Mouse (Mus musculus) embryonic stem cell, embryonic (primary cell): ENCODE measurements at regions not wholly inside any gene's neighbourhood (a gene's known extent, or its start where the extent isn't known, plus 50 kb on each side); places are given as distances from the start of the nearest gene placed in this dataset.

Experiments
- CTCF ChIA-PET, 4 experiments: fragments of 300-600 bp in 2 of 4; fragments of 350-600 bp in 2 of 4; sonication (Branson Sonifier 250); formaldehyde crosslinking; loops; one replicate each; lab custom pipeline; 2022; ENCODE audit warnings: inconsistent platforms in 2 of 4; lab: Charles Lee
- POLR2A ChIA-PET, 4 experiments: fragments of 300-600 bp in 2 of 4; fragments of 350-600 bp in 2 of 4; sonication (Branson Sonifier 250); formaldehyde crosslinking; loops; one replicate each; lab custom pipeline; 2022; ENCODE audit warnings: antibody characterized with exemption in 4 of 4, inconsistent platforms in 1 of 4; lab: Charles Lee

DNA sequence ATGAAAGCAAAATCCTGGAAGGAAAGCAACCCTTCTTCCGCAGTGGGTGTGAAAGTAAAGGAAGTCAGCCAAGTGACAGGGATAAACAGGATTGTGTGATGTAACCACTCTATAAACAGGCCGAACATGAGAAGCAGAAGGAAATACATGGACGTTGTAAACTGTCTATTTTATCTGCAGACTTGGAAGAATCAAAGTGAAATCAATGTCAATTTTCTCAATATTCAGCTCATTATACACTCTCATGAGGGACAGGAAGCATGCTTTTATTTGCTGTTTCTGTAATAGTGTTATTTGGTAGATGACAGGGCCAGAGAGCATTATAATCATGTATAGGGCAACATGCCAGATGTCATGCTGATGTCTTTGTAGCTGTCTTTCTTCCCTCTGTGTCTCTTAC, 443.5 kb upstream of the A1bg start:
- POLR2A ChIA-PET: no interaction called here
- CTCF ChIA-PET: interaction anchor here in 1 of 4 experiments (0.7 kb wide), 1 partner anchor 209 kb away, joined by 3 read pairs; no protein-coding TSS in a partner anchor

DNA sequence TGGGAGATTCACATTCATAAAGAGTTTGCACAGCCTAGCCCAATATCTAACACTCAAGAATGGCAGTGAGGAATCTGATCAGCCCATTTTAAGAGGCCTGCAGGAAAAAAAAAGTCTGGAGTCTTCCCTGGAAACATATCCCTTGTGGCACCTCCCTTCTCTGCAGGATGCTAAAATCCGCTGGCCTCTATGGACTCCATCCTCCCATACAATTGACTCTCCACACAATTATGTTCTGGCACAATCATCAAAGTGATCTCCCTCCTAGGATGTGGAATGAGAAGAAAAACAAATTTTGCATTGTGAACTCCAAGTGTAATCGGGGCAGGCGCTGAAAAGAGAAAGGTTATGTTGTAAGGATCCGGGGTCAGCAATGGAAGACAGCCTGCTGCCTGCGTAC, 442.7 kb upstream of the A1bg start:
- ChIA-PET POLR2A (no interaction called here), CTCF (no interaction called here)

DNA sequence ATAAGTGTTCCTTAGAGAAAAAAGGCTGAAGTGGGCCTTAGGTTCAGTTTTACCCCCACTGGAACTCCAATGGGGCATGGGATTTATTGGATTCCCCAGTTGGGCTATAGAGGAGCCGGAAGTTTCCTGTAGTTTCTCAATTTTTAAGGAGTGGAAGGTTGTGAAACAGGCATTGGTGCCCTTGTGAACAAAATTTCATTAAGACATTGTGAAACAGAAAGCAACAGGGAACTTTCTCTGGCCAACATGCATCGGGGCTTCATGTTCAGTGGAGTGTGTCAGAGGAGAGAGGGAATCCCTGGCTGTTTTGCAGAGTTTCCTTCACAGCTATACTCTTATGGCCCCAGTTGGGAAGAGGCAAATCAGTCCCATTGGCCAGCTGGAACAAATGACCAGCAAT, 441.6 kb upstream of the A1bg start:
- POLR2A ChIA-PET: no interaction called here
- CTCF ChIA-PET: no interaction called here

DNA sequence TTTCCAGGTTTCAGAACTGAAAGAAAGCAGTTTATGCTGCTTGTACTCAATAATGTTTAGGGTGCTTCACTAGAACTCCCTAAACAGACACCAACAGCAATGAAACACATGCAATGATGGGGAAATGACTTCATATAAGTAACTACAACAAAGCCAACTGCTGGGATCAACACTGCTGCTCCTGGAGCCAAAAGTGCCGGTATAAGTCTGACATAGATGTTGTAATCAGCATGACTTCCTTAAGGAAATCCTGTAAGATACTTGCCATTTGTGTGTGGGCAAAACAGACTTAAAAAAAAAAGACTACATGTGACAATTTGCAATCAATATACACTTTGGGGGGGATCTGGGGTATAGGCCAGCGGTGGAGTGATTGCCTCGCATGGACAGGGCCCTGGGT, 438.4 kb upstream of the A1bg start:
- ChIA-PET POLR2A (no interaction called here), CTCF (no interaction called here)

DNA sequence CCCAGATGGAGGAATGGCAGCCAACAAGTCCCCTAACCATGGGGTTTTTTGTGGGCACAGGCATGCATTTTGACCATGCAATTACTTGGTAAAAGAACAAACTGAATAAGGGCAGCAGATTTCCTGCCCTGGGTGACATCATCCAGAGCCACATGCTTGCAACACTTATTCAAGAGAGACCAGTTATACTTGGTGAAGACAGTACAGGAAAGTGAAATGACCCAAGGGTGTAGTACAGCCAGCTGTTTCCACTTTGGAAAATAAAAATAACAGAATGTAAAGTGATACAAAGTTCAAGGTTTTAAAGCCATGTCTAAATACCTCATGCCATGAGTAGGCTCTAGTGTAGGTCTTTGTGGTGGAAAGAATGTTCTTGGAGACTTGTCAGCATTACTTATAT, 432.5 kb upstream of the A1bg start:
- ChIA-PET POLR2A (no interaction called here), CTCF (no interaction called here)

DNA sequence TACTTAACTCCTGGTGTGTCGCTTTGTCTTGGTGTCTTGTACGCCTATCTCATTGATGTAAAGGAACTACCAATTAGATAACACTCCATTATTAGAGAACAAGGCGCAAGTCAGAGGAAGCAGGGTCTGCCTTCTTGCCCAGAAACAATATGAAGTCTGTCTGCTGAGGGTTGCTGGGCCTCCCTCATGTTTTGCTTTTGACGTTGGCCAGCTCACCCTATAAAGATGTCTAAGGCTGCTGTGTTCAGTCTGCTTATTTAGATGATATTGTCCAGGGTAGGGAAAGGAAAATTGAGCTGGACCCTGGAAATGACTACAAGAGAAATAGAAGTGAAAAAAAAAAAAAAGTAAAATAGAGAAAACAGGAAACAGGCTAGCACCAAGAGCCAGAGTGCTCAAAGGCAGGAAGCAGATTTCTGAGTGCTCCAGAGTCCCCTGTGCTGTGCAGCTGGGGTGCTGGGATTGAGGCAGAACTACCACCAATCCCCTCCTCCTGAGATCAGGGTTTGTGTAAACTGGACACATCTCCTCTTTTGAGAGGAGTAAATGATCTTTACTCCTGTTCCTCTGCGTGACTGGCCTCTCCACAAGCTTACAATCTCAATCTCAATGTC, 429.0 kb upstream of the A1bg start:
- POLR2A ChIA-PET: no interaction called here

DNA sequence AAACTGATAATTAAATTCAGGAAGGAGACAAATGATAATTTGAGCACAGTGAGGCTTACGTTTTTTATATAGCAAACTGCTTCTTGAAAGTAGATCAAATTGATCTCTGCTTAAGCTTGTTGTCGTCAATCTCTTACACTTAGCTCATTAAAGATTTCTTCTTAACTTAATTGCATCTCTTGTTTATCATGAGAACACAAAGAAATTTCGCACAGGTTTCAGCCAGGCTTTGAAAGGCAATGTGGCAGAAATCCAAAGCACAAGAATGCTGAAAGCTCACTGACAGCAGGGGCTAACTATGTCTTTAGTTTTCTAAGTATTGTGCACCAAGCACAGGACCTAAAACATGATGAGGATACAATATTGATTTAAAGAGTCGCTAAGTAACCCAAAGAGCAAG, 422.3 kb upstream of the A1bg start:
- POLR2A ChIA-PET: no interaction called here
- CTCF ChIA-PET: interaction anchor here in 1 of 4 experiments (0.6 kb wide), 1 partner anchor 1122 kb away, joined by 6 read pairs; no protein-coding TSS in a partner anchor

More for the DNA sequence above, 429.0 kb upstream of the A1bg start:
- CTCF ChIA-PET: no interaction called here

DNA sequence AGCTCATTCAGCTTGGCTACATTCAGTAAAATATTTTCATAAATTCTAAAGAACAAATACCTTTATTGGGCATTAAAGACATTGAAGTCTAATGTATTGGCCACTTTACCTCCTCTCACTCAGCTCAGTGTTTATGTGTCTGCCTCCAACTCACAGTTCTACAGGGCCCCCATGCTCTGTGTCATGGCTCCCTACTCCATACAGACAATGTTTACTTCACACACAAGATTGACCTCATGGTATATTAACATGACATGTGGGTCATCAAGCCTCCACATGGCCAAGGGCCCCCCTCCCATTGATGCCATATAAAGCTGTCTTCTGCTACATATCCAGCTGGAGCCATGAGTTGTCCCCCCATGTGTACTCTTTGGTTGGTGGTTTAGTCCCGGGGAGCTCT, 419.8 kb upstream of the A1bg start:
- ChIA-PET CTCF (no interaction called here), POLR2A (no interaction called here)

DNA sequence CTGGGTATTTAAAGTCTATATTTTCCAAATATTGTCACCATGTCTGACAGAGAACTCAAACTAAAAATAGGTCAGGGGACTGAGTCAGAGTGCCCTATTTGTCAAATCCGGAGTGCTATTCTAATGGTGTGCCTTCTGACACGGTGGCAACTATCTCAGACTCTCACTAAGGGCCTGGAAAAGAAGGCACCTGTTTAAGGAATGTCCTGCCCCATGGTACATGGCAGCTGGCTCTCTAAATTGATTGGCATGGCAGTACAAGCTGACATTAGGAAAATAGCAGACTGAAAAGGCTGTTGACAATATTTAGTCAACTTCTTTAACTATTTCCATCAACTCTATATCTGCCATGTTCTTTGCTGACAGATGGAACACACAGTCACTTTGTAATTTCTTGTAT, 405.1 kb upstream of the A1bg start:
- ChIA-PET POLR2A (no interaction called here), CTCF (no interaction called here)

DNA sequence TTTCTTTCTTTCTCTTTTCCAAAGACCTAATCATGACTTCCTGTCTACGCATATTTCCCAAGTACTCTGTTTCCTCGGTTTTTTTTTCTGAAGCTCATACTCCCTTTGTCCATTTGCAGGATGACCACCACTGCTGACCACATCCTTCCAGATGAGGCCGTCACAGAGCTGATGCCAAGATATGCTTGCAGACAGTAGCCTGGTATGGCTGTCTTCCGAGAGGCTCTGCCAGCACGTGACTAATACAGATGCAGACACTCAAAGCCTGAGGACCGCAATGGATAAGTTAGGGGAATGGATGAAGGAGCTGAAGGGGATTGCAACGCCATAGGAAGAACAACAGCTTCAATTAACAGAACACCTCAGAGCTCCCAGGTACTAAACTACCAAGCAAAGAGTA, 399.4 kb upstream of the A1bg start:
- POLR2A ChIA-PET: no interaction called here

DNA sequence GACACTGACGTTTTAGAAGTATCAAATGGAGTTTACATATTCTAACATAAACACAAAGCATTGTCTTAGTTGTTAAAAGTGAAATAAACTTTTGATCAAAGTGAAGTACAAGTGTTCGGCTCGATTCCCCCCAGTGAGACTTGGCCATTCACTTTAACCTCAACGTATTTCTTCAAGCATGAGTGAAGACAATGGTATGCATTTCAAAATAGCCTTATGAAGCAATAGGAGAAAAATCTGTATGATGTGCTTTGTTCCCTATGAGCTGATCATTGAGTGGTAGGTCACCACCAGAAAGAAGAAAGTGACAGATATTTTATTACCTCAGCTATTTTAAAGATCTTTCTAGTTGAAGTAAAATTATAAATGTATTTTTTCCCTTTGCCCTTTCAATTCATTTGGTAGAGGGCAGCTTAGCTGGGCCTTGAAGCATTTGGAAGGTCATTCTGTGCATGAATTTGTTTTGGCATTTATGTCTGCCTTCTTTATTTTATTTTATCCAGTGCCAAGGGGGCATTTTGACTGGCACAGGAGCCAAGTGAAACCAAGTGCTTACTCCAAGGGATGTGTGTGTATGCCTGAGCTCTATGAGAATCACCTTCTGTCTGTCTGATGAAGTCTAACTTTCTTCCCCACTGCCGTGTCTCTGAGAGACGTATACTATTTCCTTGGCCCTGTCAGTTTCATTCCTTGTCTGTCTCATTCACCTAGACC, 386.8 kb upstream of the A1bg start:
- ChIA-PET CTCF (no interaction called here), POLR2A (no interaction called here)

More for the DNA sequence above, 399.4 kb upstream of the A1bg start:
- CTCF ChIA-PET: no interaction called here

DNA sequence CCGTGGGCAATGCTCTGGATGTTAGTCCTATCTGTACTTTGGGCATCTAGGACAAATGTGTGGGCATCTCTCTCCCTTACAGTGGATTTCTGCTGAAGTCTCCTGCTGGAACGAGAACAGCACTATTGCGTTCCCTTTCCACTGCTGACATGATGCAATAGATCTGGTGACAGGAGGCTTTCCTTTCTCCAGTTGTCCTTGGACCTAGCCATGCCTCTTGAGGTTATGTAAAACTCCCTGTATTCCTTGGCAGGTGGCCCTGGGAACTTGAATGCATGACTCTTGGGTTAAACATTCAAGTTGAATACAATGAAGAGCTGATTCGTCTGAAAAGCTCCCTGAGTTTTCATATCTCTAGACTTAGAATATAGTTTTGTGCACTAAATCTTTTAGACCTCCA, 386.1 kb upstream of the A1bg start:
- CTCF ChIA-PET: no interaction called here
- POLR2A ChIA-PET: no interaction called here

DNA sequence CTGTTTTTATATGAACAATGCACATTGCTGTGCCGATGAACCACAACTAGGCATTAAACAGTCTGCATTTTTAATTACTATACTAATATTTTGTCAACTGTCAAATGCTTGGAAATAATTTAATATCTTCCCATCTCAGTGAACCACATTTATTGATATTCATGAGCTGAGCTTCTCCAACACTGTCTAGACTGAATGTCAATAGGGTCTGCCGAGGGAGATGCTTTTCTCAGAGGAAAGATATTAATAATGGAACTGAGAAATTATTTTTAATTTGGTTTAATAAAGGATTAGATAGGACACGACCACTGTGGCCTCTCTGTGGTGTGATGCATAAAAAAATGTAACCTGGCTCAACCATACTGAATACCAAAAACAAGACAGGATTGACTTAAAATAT, 381.7 kb upstream of the A1bg start:
- ChIA-PET POLR2A (no interaction called here), CTCF (no interaction called here)

DNA sequence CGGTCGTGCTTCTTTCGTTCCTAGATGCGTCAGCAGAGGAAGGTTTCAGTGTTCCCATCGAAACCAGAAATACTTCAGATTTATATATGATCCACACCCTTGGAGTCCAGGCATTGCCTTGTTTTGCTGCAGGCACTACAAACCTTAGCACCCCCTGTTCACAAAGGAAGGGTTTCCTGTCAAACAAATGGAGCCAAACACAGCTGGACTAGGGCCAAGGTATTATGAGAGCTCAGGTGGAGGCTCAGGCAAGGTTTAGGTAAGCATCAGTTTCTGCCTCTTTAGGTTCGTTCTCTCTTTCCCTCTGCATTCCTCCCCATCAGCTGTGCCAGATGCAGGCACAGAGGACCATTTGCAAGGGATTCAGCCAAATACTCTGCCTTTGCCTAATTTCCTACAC, 377.0 kb upstream of the A1bg start:
- ChIA-PET CTCF (no interaction called here), POLR2A (no interaction called here)

DNA sequence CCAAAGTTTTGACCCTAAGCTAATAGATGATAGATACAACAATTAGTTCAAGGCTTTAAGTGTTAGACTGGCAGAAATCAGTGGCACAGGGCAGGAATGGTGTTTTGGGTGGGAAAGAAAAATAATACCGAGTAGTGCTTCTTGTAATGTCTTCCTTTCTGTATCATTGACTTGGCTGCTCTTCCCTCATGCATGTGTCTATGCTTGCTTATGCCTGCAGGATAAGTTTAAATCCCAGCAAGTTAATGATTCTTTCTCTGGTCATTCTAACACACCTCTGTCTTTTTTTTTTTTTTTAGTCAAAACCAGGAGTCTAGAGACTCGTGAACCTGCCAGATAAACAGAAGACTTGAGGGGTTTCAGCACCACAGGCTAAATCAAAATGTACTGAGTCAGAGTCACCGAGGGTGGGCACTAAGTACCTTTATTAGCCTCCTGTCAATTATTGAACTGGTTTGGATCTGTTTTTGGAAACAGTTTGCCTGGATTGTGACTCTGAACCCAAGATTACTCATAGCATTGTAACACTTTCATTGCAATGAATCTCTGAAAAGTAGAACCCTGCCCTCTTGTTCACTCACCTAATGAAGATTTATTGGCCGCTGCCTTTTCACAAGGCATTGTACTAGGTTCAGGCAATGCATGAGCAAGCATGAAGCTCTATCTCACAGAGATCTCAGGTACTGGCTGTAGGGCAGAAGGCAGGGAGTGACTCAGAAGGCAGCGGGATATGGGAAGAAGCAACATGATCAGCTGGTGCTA, 374.8 kb upstream of the A1bg start:
- CTCF ChIA-PET: no interaction called here
- POLR2A ChIA-PET: no interaction called here

DNA sequence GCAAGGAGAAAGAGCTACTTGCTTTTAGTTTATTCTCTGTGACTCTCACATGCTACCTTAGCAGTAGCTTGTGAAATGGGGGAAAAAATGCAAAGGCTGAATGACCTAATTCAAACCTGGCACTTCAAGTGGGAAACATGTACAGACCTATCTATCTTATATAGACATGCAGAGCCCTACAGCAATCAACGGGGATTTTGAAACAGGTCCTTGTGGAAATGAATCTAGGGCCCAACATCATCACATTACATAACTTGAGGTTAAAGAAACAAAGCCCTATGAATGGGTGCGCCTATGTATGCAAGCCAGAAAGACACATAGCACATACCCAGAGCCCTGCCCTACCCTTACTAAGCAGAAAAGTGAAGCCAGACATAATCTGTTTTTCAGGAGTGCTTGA, 371.8 kb upstream of the A1bg start:
- CTCF ChIA-PET: interaction anchor here in 2 of 4 experiments (0.5 to 1.0 kb wide), 2 partner anchors 137 kb away, joined by 3 to 20 read pairs; no protein-coding TSS in a partner anchor
- POLR2A ChIA-PET: no interaction called here

DNA sequence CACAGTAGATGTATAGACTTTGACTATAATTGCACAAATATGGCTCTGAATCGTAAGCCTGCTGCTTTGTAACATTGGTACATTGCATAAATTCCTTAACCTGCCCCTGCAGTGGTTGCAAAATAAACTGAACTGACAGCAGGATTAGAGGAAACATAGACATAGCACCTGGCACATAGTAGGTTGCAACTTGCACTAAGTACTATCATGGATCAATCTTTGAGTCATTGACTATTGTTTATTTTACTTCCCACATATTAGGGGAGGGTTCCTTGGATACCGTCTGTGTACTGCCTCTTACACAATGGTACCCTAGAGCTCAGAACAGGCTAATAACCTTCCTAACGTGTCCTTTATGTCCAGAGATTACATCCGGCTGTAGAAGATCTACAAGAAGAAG, 371.3 kb upstream of the A1bg start:
- POLR2A ChIA-PET: interaction anchor here in 1 of 4 experiments (0.5 kb wide), 1 partner anchor 101 kb away, joined by 3 read pairs; no protein-coding TSS in a partner anchor
- CTCF ChIA-PET: interaction anchor here in 1 of 4 experiments (0.5 kb wide), 1 partner anchor 136 kb away, joined by 20 read pairs; no protein-coding TSS in a partner anchor

DNA sequence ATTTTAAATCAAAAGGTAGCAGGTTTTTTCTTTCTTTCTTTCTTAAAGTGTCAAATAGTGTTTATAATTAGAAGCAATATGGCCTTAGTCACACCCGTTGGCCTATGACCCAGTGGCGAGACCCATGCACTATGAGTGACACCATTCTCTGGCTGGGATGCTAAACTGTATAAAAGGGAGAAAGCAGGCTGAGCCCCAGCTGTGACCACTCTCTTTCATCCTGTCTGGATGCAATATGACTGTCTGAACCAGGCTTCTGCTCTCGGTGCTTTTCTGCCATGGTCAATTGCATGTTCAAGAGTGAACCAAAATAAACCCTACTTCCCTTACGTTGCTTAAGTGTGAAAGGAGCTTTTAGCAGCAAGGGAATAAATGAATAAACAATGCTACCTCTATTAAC, 346.0 kb upstream of the A1bg start:
- POLR2A ChIA-PET: no interaction called here
- CTCF ChIA-PET: no interaction called here

DNA sequence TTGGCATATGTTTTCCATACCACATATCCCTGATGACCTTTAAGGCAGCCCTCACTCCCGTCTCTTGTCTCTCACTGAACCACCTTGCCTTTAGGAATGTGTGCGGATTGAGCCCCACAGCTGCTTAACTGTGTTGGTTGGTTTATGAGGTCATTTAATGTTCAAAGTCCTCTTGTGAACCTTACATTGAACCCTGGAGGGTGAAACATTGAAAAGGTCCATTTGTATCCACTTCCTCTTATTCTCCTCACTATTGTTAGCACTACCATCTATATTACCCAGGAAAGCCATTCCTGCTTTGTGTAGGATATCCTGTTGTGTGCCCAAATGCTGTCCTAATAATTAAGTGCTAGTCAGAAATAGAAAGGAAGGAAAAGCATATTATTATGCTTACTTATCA, 336.2 kb upstream of the A1bg start:
- ChIA-PET POLR2A (no interaction called here), CTCF (no interaction called here)

DNA sequence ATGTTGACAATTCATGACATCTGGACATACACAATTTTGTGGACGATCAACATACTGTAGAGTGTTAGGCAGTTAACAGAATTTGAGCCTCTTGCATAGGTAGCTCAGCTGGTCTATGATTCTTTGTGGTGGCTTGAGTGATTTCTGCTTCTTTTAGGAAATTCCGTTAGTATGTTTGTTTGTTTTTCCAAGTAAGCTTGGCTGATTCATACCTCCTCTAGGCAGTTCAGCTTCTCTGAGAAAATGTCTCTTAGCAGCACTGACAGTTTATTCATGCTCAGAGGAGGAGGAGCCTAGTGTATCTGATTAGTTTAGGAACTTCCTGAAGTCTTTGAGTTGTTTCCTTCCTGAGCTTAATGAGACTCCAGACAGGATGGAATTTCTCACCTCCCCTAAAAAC, 321.7 kb upstream of the A1bg start:
- ChIA-PET CTCF (no interaction called here), POLR2A (no interaction called here)
